Mouse (Mus musculus) E14TG2a.4 (cell line): ENCODE data around the gene Dctn2.

ENCODE experiments used
- H3K27me3 ChIP-seq: 2 replicates; pipeline ENCODE4 v1.6.1; 2014; ENCODE audit warnings: low read length, control low read depth; ENCODE audit not compliant: insufficient read depth
- H3K36me3 ChIP-seq: 2 replicates; pipeline ENCODE4 v1.6.1; 2014; ENCODE audit warnings: low read length, control low read depth; ENCODE audit not compliant: insufficient read depth
- H3K4me1 ChIP-seq: replicated peaks from 2 replicates; pipeline ENCODE4 v1.6.1; 2014; ENCODE audit warnings: low read depth, low read length, control low read depth
- H3K4me3 ChIP-seq: replicated peaks from 2 replicates; pipeline ENCODE4 v1.5.1; 2014; ENCODE audit warnings: mild to moderate bottlenecking, low read length
- H3K9me3 ChIP-seq: 2 replicates; pipeline ENCODE4 v1.6.1; 2014; ENCODE audit warnings: low read length, control low read depth
- CTCF ChIP-seq: conservative IDR thresholded peaks from 2 replicates; pipeline ENCODE4 v1.5.1; 2014; ENCODE audit warnings: low read length
- NANOG ChIP-seq: IDR thresholded peaks from 2 replicates; pipeline ENCODE4 v1.6.1; 2014; ENCODE audit warnings: borderline replicate concordance, low read length, mixed read lengths
- POU5F1 ChIP-seq: IDR thresholded peaks from 2 replicates; pipeline ENCODE4 v1.6.1; 2014; ENCODE audit warnings: low read length, borderline replicate concordance

Gene Dctn2

GRCm38 (mm10) chr10:127322669-127323068 lies 56.5 kb downstream of the Dctn2 start:
- Histone ChIP-seq H3K27me3 (peaks cover 58% of the 10 kb centered on the region), H3K36me3 (no peaks in the 10 kb centered on the region), H3K4me1 (peaks cover 63% of the 10 kb centered on the region), H3K9me3 (no peaks in the 10 kb centered on the region), H3K4me3 (peak overlapping the region; percentile 49)
- TF ChIP-seq CTCF (no peak), NANOG (no peak), POU5F1 (no peak)

GRCm38 (mm10) chr10:127323131-127323855 lies 57.1 kb downstream of the Dctn2 start:
- Histone ChIP-seq H3K4me1 (peaks cover 69% of the 10 kb centered on the region), H3K4me3 (0 out of 2 replicates have a peak overlapping the region, but pooled peaks have one; percentile 10), H3K36me3 (no peaks in the 10 kb centered on the region), H3K27me3 (peaks cover 63% of the 10 kb centered on the region), H3K9me3 (no peaks in the 10 kb centered on the region)
- TF ChIP-seq CTCF (no peak), NANOG (no peak), POU5F1 (no peak)

- Histone ChIP-seq H3K27me3 (peaks cover 63% of the 10 kb centered on the region), H3K4me1 (peaks cover 81% of the 10 kb centered on the region), H3K9me3 (no peaks in the 10 kb centered on the region), H3K4me3 (0 out of 2 replicates have a peak overlapping the region, but pooled peaks have one; percentile 39), H3K36me3 (peaks cover 10% of the 10 kb centered on the region)
- TF ChIP-seq POU5F1: no peak
- TF ChIP-seq CTCF: peak; percentile 66
These were observed 58.3 kb downstream of the Dctn2 start for GRCm38 (mm10) chr10:127324495-127324894.

- Histone ChIP-seq H3K9me3 (no peaks in the 10 kb centered on the region), H3K4me3 (peak overlapping the region; percentile 76), H3K4me1 (peaks cover 91% of the 10 kb centered on the region), H3K36me3 (peaks cover 20% of the 10 kb centered on the region), H3K27me3 (peaks cover 63% of the 10 kb centered on the region)
- TF ChIP-seq CTCF (no peak), POU5F1 (no peak), NANOG (no peak)
These were observed 59.4 kb downstream of the Dctn2 start for GRCm38 (mm10) chr10:127325454-127326016.

- Histone ChIP-seq H3K36me3 (peaks cover 27% of the 10 kb centered on the region), H3K4me1 (peaks cover 95% of the 10 kb centered on the region), H3K9me3 (no peaks in the 10 kb centered on the region), H3K4me3 (peak overlapping the region; percentile 76), H3K27me3 (peaks cover 59% of the 10 kb centered on the region)
- TF ChIP-seq NANOG (no peak), CTCF (no peak), POU5F1 (no peak)
These were observed 60.0 kb downstream of the Dctn2 start for GRCm38 (mm10) chr10:127326017-127326801.

- TF ChIP-seq NANOG (no peak), CTCF (no peak), POU5F1 (no peak)
- Histone ChIP-seq H3K4me1 (peaks cover 96% of the 10 kb centered on the region), H3K9me3 (no peaks in the 10 kb centered on the region), H3K27me3 (peaks cover 53% of the 10 kb centered on the region), H3K36me3 (peaks cover 33% of the 10 kb centered on the region), H3K4me3 (peak overlapping the region; percentile 76)
These were observed 60.7 kb downstream of the Dctn2 start for GRCm38 (mm10) chr10:127326828-127327227.

GRCm38 (mm10) chr10:127327461-127328145 lies 61.4 kb downstream of the Dctn2 start:
- Histone ChIP-seq H3K4me3 (peak overlapping the region; percentile 76; the same call in 1 of the 2 replicates), H3K9me3 (no peaks in the 10 kb centered on the region), H3K4me1 (peaks cover 96% of the 10 kb centered on the region), H3K27me3 (peaks cover 46% of the 10 kb centered on the region), H3K36me3 (peaks cover 40% of the 10 kb centered on the region)
- no peak for TF ChIP-seq NANOG
- no peak for TF ChIP-seq POU5F1
- TF ChIP-seq CTCF: no peak

- peaks cover 29% of the 10 kb centered on the region for H3K27me3 ChIP-seq
- H3K4me3 ChIP-seq: no peak overlapping the region
- peaks cover 92% of the 10 kb centered on the region for H3K4me1 ChIP-seq
- TF ChIP-seq CTCF (no peak), POU5F1 (no peak), NANOG (no peak)
- H3K9me3 ChIP-seq: no peaks in the 10 kb centered on the region
- H3K36me3 ChIP-seq: peaks cover 66% of the 10 kb centered on the region
These were observed 64.0 kb downstream of the Dctn2 start for GRCm38 (mm10) chr10:127330212-127330611.
